Mouse (Mus musculus) MEL (cell line): ENCODE results near the gene Rbms3. TPM values are rescaled to one million over a fixed set of nuclear protein-coding genes. Genes with fewer than 3 reads are reported as not detected.

Experiments
- DNase-seq: peaks from one replicate; pipeline ENCODE4 v3.0.0; 2011; ENCODE audit warnings: low read depth, low spot score
- H3K27ac ChIP-seq: 2 replicates; pipeline ENCODE4 v1.5.1; 2012; ENCODE audit warnings: low read depth, mild to moderate bottlenecking, control low read depth, low read length, moderate library complexity; ENCODE audit not compliant: control insufficient read depth
- H3K27me3 ChIP-seq, 2 experiments: fragments of 150-350 bp in 1 of 2; sonication (generic) in 1 of 2; 2 replicates each; pipeline ENCODE4 v1.6.1; 2012; ENCODE audit warnings: low read length in 2 of 2, mild to moderate bottlenecking in 2 of 2, improper control_type of control experiment in 1 of 2, moderate library complexity in 1 of 2; ENCODE audit not compliant: insufficient read depth in 2 of 2, control insufficient read depth in 1 of 2
- H3K36me3 ChIP-seq, 2 experiments: 2 replicates each; pipeline ENCODE4 v1.6.1; 2012 to 2014; ENCODE audit warnings: low read length in 2 of 2, improper control_type of control experiment in 1 of 2, inconsistent platforms in 1 of 2, mild to moderate bottlenecking in 1 of 2; ENCODE audit not compliant: insufficient read depth in 2 of 2, control insufficient read depth in 1 of 2
- H3K4me1 ChIP-seq, 2 experiments: fragments of 150-350 bp in 1 of 2; sonication (generic) in 1 of 2; 2 replicates each; pipeline ENCODE4 v1.6.1; 2012; ENCODE audit warnings: low read length in 2 of 2, improper control_type of control experiment in 1 of 2, mild to moderate bottlenecking in 1 of 2; ENCODE audit not compliant: insufficient read depth in 2 of 2, control insufficient read depth in 1 of 2
- H3K4me3 ChIP-seq, 2 experiments: fragments of 150-350 bp in 1 of 2; sonication (generic) in 1 of 2; 2 replicates each; pipeline ENCODE4 v1.5.1; 2012; ENCODE audit warnings: low read depth in 2 of 2, low read length in 2 of 2, mild to moderate bottlenecking in 2 of 2, moderate library complexity in 2 of 2, control low read depth in 1 of 2, improper control_type of control experiment in 1 of 2; ENCODE audit not compliant: control insufficient read depth in 1 of 2, insufficient read depth in 1 of 2
- H3K79me2 ChIP-seq: 2 replicates; pipeline ENCODE4 v1.6.1; 2012; ENCODE audit warnings: mild to moderate bottlenecking, low read length, moderate library complexity; ENCODE audit not compliant: control insufficient read depth, poor library complexity, insufficient read depth
- H3K9ac ChIP-seq: 2 replicates; pipeline ENCODE4 v1.6.1; 2012; ENCODE audit warnings: low read depth, mild to moderate bottlenecking, control low read depth, low read length, moderate library complexity; ENCODE audit not compliant: control insufficient read depth, poor library complexity, severe bottlenecking
- H3K9me3 ChIP-seq: fragments of 150-350 bp; sonication (generic); replicated peaks from 2 replicates; pipeline ENCODE4 v1.6.1; 2012; ENCODE audit warnings: mild to moderate bottlenecking, low read length, improper control_type of control experiment, moderate library complexity; ENCODE audit not compliant: insufficient read depth
- CHD2 ChIP-seq: IDR thresholded peaks from 2 replicates; pipeline ENCODE4 v1.6.1; 2011; ENCODE audit warnings: low read length, improper control_type of control experiment
- E2F4 ChIP-seq: IDR thresholded peaks from 2 replicates; pipeline ENCODE4 v1.6.1; 2011; ENCODE audit warnings: low read depth, low read length, improper control_type of control experiment, borderline replicate concordance
- GATA1 ChIP-seq: IDR thresholded peaks from 2 replicates; pipeline ENCODE4 v1.6.1; 2011; ENCODE audit warnings: low read depth, low read length, improper control_type of control experiment
- HCFC1 ChIP-seq: IDR thresholded peaks from 2 replicates; pipeline ENCODE4 v1.6.1; 2012; ENCODE audit warnings: low read depth, mild to moderate bottlenecking, inconsistent platforms, low read length, improper control_type of control experiment, moderate library complexity
- MAX ChIP-seq: IDR thresholded peaks from 2 replicates; pipeline ENCODE4 v1.6.1; 2011; ENCODE audit warnings: low read length, improper control_type of control experiment
- MAZ ChIP-seq: IDR thresholded peaks from 2 replicates; pipeline ENCODE4 v1.6.1; 2012; ENCODE audit warnings: low read depth, mild to moderate bottlenecking, inconsistent platforms, low read length, improper control_type of control experiment
- MXI1 ChIP-seq: IDR thresholded peaks from 2 replicates; pipeline ENCODE4 v1.6.1; 2011; ENCODE audit warnings: mild to moderate bottlenecking, low read depth, low read length, improper control_type of control experiment
- MYB ChIP-seq: IDR thresholded peaks from 2 replicates; pipeline ENCODE4 v1.6.1; 2011; ENCODE audit warnings: mild to moderate bottlenecking, low read depth, low read length, improper control_type of control experiment
- MYC ChIP-seq: IDR thresholded peaks from 2 replicates; pipeline ENCODE4 v1.6.1; 2011; ENCODE audit warnings: low read depth, mild to moderate bottlenecking, low read length, improper control_type of control experiment, moderate library complexity
- NRF1 ChIP-seq: IDR thresholded peaks from 2 replicates; pipeline ENCODE4 v1.6.1; 2014; ENCODE audit warnings: low read depth, mild to moderate bottlenecking, inconsistent platforms, low read length, improper control_type of control experiment, moderate library complexity; ENCODE audit not compliant: poor library complexity, insufficient read depth, severe bottlenecking
- POLR2AphosphoS5 ChIP-seq: IDR thresholded peaks from 2 replicates; pipeline ENCODE4 v1.6.1; 2012; ENCODE audit warnings: low read depth, borderline replicate concordance, mild to moderate bottlenecking, inconsistent platforms, low read length, moderate library complexity, mixed read lengths
- TAL1 ChIP-seq: IDR thresholded peaks from 2 replicates; pipeline ENCODE4 v1.6.1; 2012; ENCODE audit warnings: mild to moderate bottlenecking, inconsistent platforms, low read length, moderate library complexity, mixed read lengths
- TBP ChIP-seq: IDR thresholded peaks from 2 replicates; pipeline ENCODE4 v1.8.0; 2011; ENCODE audit warnings: low read depth, low read length, improper control_type of control experiment
- TCF12 ChIP-seq: IDR thresholded peaks from 2 replicates; pipeline ENCODE4 v1.6.1; 2014; ENCODE audit warnings: low read depth, mild to moderate bottlenecking, inconsistent platforms, low read length, improper control_type of control experiment, moderate library complexity
- USF1 ChIP-seq: IDR thresholded peaks from 2 replicates; pipeline ENCODE4 v1.6.1; 2014; ENCODE audit warnings: low read depth, mild to moderate bottlenecking, inconsistent platforms, low read length, improper control_type of control experiment, moderate library complexity
- ZC3H11A ChIP-seq: IDR thresholded peaks from 2 replicates; pipeline ENCODE4 v1.6.1; 2012; ENCODE audit warnings: low read depth, mild to moderate bottlenecking, inconsistent platforms, low read length, improper control_type of control experiment
- ZKSCAN1 ChIP-seq: IDR thresholded peaks from 2 replicates; pipeline ENCODE4 v1.6.1; 2012; ENCODE audit warnings: low read depth, mild to moderate bottlenecking, inconsistent platforms, low read length, improper control_type of control experiment, moderate library complexity
- polyA plus RNA-seq, 2 experiments: library from polyadenylated mRNA; stranded (reverse) in 1 of 2; unstranded in 1 of 2; fragments of >175 nt in 1 of 2; fragments of >200 nt in 1 of 2; gene quantifications; 2 replicates each; pipeline versions ENCODE4 v1.2.1 to v1.2.4; 2012; ENCODE audit warnings: low replicate concordance in 2 of 2, low read depth in 1 of 2; ENCODE audit not compliant: insufficient read length in 2 of 2, insufficient read depth in 1 of 2, missing spikeins in 1 of 2
- total RNA-seq: library from RNA; depleted of rRNA; stranded (reverse); fragments of 300-350 nt; gene quantifications from 2 replicates; pipeline ENCODE4 v1.2.3, GENCODE M21; 2012

Rbms3 gene
- total and polyA plus RNA-seq, 3 experiments: not detected

- no peak overlapping the region for H3K27ac ChIP-seq
- DNase-seq: no peak
- H3K9me3 ChIP-seq: no peaks in the 10 kb centered on the region
Observed at GRCm38 (mm10) chr9:117002083-117002482, 627.6 kb downstream of the Rbms3 start.

DNA sequence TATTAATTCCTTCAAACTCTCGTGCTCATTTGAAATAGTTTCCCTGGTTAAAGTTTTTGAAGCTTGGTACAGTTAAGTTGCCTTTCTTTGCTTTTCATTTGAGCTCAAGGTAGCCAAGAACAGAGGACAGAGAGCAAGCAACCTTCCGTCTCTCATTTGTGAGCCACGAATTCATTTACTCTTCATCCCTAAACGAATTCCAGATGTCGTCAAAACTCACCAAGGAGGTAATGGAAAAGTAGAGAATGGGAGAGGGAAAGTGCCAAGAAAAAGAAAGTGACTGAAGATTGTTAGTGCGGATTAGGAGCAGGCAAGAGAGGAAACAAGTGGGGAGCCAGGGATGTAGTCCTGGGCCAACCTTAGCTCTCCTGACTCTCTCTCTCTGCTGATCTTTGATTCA, 630.5 kb downstream of the Rbms3 start:
- H3K9ac ChIP-seq: no peak overlapping the region
- H3K4me3 ChIP-seq: no peak overlapping the region
- H3K27me3 ChIP-seq: no peaks in the 10 kb centered on the region
- no peak for DNase-seq
- H3K27ac ChIP-seq: no peak overlapping the region
- H3K4me1 ChIP-seq: no peaks in the 10 kb centered on the region
- no peaks in the 10 kb centered on the region for H3K79me2 ChIP-seq
- no peaks in the 10 kb centered on the region for H3K36me3 ChIP-seq
- no peaks in the 10 kb centered on the region for H3K9me3 ChIP-seq
- TF ChIP-seq TAL1 (no peak), MYC (no peak), MAZ (no peak)

More at GRCm38 (mm10) chr9:117002083-117002482, 627.6 kb downstream of the Rbms3 start:
- Histone ChIP-seq H3K36me3 (no peaks in the 10 kb centered on the region), H3K9ac (no peak overlapping the region), H3K4me1 (no peaks in the 10 kb centered on the region), H3K27me3 (no peaks in the 10 kb centered on the region), H3K4me3 (no peak overlapping the region), H3K79me2 (no peaks in the 10 kb centered on the region)
- TF ChIP-seq MXI1 (no peak), USF1 (no peak), ZC3H11A (no peak), GATA1 (no peak), ZKSCAN1 (no peak), TBP (no peak), POLR2AphosphoS5 (no peak), E2F4 (no peak), MYB (no peak), MAX (no peak), CHD2 (no peak), NRF1 (no peak), TCF12 (no peak), HCFC1 (no peak)
